Mouse (Mus musculus): ENCODE results near the gene Tchhl1. TPM values are rescaled to one million over a fixed set of nuclear protein-coding genes. Genes with fewer than 3 reads are reported as not detected.
"Not testable (repeated sequence)": the region's sequence is repeated elsewhere in the genome, so short reads cannot be mapped to it uniquely, and the experiment has no call there.

Gene Tchhl1
- not detected in 2 replicates for polyA plus RNA-seq (2016; fragmentation: Nextera tagmentation; extraction: Ambion mirVana)

DNA sequence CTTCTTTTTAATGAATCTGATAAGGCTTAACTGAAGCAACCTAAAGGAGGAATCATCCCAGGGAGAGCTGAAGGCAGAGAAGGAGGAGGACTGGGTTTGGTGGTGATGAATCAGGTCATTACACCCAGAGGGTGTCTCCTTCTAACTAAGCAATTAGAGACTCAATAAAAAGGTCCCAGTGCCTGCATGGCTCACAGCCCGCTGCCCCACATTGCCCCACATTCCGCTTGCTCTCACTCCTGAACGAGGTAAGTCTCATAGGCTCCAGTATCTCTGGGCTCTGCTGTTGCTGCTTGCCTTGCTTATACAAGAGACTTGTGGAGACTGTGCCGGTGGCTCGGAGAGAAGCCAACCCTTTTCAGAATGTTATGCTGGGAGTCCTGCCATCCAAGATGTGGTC, at the start of gene Tchhl1:
Gene Tchhl1 (plus strand): TSS at position 194 of the 400 bp plus-strand sequence.
- H3K36me3 ChIP-seq: no peaks in the 10 kb centered on the region
- 74% methylated on average over 5 of the region's 5 CpGs for WGBS
- H3K27ac ChIP-seq: no peak within 1 kb of the TSS
- no peak within 1 kb of the TSS for H3K4me3 ChIP-seq
- DNase-seq (ENCODE audit: low spot score): no peak
- H3K27me3 ChIP-seq (ENCODE audit: insufficient read depth, poor library complexity, severe bottlenecking): no peaks in the 10 kb centered on the region
- H3K4me1 ChIP-seq (replicated peaks): no peaks in the 10 kb centered on the region
- H3K9me3 ChIP-seq: no peaks in the 10 kb centered on the region

- no peak for DNase-seq (ENCODE audit: low spot score)
- Histone ChIP-seq H3K4me1 (replicated peaks) (no peaks in the 10 kb centered on the region), H3K27me3 (ENCODE audit: insufficient read depth, poor library complexity, severe bottlenecking) (no peaks in the 10 kb centered on the region), H3K36me3 (no peaks in the 10 kb centered on the region), H3K9me3 (no peaks in the 10 kb centered on the region), H3K4me3 (no peak overlapping the region), H3K27ac (no peak overlapping the region)
- 46% methylated on average over 3 of the region's 3 CpGs for WGBS
These were observed 36.9 kb upstream of the Tchhl1 start for GRCm38 (mm10) chr3:93431673-93432072.

DNA sequence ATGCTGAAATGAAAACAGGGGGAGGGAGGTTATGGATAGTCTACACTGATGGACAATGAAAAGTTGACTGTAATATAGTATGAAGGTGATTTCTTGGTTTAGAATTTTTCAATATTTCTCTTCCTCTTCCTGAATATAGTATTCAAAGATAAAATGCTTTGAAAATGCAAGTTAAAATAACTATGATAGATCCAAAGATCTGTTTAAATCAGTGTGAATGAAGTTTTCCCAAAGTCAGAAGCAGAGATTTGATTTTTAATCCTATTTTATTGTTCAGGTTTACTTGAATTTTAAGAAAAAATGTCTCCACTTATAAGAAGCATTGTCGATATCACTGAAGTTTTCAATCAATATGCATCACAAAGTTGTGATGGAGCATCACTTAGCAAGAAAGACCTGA, 26.5 kb upstream of the Tchhl1 start, which contains the start of gene Tchh:
Gene Tchh (plus strand): TSS at position 301 of the 400 bp plus-strand sequence.
- Histone ChIP-seq H3K9me3 (no peaks in the 10 kb centered on the region), H3K27me3 (ENCODE audit: insufficient read depth, poor library complexity, severe bottlenecking) (peaks cover 71% of the 10 kb centered on the region), H3K27ac (no peak within 1 kb of the TSS), H3K36me3 (no peaks in the 10 kb centered on the region), H3K4me3 (peak within 1 kb of the TSS; percentile 67), H3K4me1 (replicated peaks) (peaks cover 29% of the 10 kb centered on the region)
- no peak for DNase-seq (ENCODE audit: low spot score)
- 90% methylated on average over 1 of the region's 1 CpGs for WGBS

DNA sequence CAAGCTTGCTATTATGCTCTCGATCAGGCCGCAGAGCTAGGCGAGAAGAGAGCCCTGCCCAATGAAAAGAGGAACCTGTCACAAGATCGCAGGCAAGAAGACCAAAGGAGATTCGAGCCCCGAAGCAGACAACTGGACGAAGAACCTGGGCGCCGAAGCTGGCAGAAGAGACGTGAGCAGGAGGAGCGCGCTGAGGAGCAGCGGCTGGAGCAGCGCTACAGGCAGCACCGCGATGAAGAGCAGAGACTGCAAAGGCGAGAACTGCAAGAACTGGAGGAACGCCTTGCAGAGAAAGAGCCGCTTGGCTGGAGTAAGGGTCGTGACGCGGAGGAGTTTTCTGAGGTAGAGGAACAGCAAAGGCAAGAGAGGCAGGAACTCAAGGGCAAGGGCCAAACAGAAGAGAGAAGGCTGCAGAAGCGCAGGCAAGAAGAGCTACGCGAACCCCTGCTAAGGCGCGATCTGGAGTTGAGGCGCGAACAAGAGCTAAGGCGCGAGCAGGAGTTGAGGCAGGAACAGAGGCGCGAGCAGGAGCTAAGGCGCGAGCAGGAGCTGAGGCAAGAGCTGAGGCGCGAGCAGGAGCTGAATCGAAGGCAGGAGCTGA, 25.0 kb upstream of the Tchhl1 start:
- Histone ChIP-seq H3K4me1 (replicated peaks) (peaks cover 37% of the 10 kb centered on the region), H3K9me3 (no peaks in the 10 kb centered on the region), H3K36me3 (no peaks in the 10 kb centered on the region), H3K27me3 (ENCODE audit: insufficient read depth, poor library complexity, severe bottlenecking) (peaks cover 87% of the 10 kb centered on the region), H3K27ac (0 out of 2 replicates have a peak overlapping the region, but pooled peaks have one; percentile 9), H3K4me3 (peak overlapping the region; percentile 67)
- peak; percentile 72 for DNase-seq (ENCODE audit: low spot score)
- WGBS: under 1% methylated on average over 38 of the region's 38 CpGs

DNA sequence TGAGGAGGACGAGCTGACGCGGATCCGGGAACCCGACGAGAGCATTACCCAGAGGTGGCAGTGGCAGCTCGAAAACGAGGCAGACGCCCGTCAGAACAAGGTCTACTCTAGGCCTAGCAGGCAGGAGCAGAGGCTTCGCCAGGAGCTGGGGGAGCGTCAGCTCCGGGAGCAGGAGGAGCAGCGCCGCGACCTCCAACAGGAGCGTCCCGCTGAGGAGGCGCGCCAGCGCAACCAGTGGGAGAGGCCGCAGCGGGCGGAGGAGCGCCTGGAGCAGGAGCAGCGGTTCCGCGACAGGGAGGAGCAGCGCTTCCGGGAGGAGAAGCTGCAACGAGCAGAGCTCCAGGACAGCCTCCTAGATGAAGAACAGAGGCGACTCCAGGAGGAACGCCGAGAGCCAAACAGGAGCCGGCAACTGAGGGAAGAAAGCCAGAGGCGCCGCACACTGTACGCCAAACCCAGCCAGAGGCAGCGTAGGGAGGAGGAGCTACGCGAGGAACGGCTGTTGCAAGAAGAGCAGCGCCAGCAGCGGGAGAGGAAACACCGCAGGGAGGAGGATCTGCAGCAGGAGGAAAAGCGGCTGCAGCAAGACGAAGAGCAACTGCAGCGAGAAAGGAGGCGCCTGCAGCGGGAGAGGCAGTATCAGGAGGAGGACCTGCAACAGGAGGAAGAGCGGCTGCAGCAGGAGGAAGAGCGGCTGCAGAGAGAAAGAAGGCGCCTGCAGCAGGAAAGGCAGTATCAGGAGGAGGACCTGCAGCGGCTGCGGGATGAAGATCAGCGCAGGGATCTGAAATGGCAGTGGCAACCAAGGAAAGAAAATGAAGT, 24.0 kb upstream of the Tchhl1 start:
- no peaks in the 10 kb centered on the region for H3K36me3 ChIP-seq
- under 1% methylated on average over 56 of the region's 56 CpGs for WGBS
- DNase-seq (ENCODE audit: low spot score): peak; percentile 85
- peak overlapping the region; percentile 78 for H3K27ac ChIP-seq
- H3K27me3 ChIP-seq (ENCODE audit: insufficient read depth, poor library complexity, severe bottlenecking): peaks cover 90% of the 10 kb centered on the region
- no peaks in the 10 kb centered on the region for H3K9me3 ChIP-seq
- H3K4me3 ChIP-seq: peak overlapping the region; percentile 67
- peaks cover 37% of the 10 kb centered on the region for H3K4me1 ChIP-seq (replicated peaks)

GRCm38 (mm10) chr3:93445165-93445705, 23.3 kb upstream of the Tchhl1 start:
- WGBS: under 1% methylated on average over 36 of the region's 36 CpGs
- H3K27ac ChIP-seq: peak overlapping the region; percentile 78; the same call in 1 of the 2 replicates
- H3K36me3 ChIP-seq: no peaks in the 10 kb centered on the region
- H3K4me1 ChIP-seq (replicated peaks): peaks cover 37% of the 10 kb centered on the region
- peak overlapping the region; percentile 67 for H3K4me3 ChIP-seq
- no peaks in the 10 kb centered on the region for H3K9me3 ChIP-seq
- DNase-seq (ENCODE audit: low spot score): no peak
- H3K27me3 ChIP-seq (ENCODE audit: insufficient read depth, poor library complexity, severe bottlenecking): peaks cover 91% of the 10 kb centered on the region

DNA sequence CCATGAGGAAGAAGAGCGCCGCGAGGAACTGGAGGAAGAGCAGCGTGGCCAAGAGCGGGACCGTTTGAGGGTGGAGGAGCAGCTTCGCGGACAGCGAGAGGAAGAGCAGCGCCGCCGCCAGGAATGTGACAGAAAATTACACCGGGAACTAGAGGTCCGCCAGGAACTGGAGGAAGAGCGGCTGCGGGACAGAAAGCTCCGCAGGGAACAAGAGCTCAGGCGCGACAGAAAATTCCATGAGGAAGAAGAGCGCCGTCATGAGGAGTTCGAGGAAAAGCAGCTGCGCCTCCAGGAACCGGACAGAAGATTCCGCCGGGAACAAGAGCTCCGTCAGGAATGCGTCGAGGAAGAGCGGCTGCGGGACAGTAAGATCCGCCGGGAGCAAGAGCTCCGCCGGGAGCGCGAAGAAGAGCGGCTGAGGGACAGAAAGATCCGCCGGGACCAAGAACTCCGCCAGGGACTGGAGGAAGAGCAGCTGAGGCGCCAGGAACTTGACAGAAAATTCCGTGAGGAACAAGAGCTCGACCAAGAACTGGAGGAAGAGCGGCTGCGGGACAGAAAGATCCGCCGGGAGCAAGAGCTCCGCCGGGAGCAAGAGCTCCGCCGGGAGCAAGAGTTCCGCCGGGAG, 22.3 kb upstream of the Tchhl1 start:
- WGBS: under 1% methylated on average over 54 of the region's 54 CpGs
- DNase-seq (ENCODE audit: low spot score): peak; percentile 67
- H3K4me1 ChIP-seq (replicated peaks): peaks cover 37% of the 10 kb centered on the region
- no peaks in the 10 kb centered on the region for H3K36me3 ChIP-seq
- H3K27me3 ChIP-seq (ENCODE audit: insufficient read depth, poor library complexity, severe bottlenecking): peaks cover 84% of the 10 kb centered on the region
- H3K27ac ChIP-seq: no peak overlapping the region
- no peaks in the 10 kb centered on the region for H3K9me3 ChIP-seq
- H3K4me3 ChIP-seq: peak overlapping the region; percentile 67

DNA sequence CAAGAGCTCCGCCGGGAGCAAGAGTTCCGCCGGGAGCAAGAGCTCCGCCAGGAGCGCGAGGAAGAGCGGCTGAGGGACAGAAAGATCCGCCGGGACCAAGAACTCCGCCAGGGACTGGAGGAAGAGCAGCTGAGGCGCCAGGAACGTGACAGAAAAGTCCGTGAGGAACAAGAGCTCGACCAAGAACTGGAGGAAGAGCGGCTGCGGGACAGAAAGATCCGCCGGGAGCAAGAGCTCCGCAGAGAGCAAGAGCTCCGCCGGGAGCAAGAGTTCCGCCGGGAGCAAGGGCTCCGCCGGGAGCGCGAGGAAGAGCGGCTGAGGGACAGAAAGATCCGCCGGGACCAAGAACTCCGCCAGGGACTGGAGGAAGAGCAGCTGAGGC, 21.8 kb upstream of the Tchhl1 start:
- H3K27ac ChIP-seq: peak overlapping the region; percentile 62; the same call in 1 of the 2 replicates
- peaks cover 79% of the 10 kb centered on the region for H3K27me3 ChIP-seq (ENCODE audit: insufficient read depth, poor library complexity, severe bottlenecking)
- not testable (repeated sequence) for H3K9me3 ChIP-seq; H3K36me3 ChIP-seq; DNase-seq (ENCODE audit: low spot score)
- peak overlapping the region; percentile 67 for H3K4me3 ChIP-seq
- 1% methylated on average over 32 of the region's 32 CpGs for WGBS
- H3K4me1 ChIP-seq (replicated peaks): peaks cover 37% of the 10 kb centered on the region

DNA sequence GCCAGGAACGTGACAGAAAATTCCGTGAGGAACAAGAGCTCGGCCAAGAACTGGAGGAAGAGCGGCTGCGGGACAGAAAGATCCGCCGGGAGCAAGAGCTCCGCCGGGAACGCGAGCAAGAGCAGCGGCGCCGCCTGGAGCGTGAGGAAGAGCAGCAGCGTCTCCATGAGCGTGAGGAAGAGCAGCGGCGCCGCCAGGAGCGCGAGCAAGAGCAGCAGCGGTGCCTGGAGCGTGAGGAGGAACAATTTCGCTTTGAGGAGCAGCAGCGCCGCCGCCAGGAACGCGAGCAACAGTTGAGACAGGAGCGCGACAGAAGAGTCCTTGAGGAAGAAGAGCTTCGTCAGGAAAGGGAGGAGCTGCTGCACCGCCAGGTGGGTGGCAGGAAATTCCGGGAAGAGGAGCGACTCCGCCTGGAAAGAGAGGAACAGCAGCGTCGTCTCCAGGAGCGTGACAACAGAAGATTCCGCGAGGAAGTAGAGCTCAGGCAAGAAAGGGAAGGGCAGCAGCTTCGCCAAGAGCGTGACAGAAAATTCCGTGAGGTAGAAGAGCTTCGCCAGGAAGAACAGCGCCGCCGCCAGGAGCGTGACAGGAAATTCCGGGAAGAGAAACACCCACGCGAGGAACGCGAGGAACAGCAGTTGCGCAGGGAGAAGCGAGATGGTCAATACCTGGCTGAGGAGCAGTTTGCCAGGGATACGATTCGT, 21.3 kb upstream of the Tchhl1 start:
- H3K27me3 ChIP-seq (ENCODE audit: insufficient read depth, poor library complexity, severe bottlenecking): peaks cover 73% of the 10 kb centered on the region
- WGBS: under 1% methylated on average over 59 of the region's 59 CpGs

DNA sequence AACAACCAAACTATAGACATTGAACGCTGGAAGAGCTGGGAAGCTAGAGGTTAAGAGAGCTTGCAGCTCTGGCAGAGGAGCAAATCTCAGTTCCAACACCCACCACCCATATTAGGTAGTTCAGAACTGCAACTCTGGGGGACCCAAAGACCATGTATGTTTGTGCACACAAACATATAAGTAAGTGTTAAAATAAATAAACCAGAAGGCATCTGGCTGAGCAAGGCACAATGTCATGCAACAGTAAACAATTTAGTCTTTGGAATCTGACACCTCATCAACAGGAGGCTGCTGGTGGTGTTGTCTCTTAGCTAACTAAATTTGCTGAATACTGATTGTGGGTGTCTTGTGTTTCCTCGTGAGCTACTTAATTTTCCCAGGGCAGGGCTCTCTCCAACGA, 2.0 kb upstream of the Tchhl1 start:
- WGBS: 74% methylated on average over 3 of the region's 3 CpGs
- H3K9me3 ChIP-seq: no peaks in the 10 kb centered on the region
- H3K4me1 ChIP-seq (replicated peaks): no peaks in the 10 kb centered on the region
- no peak for DNase-seq (ENCODE audit: low spot score)
- H3K27me3 ChIP-seq (ENCODE audit: insufficient read depth, poor library complexity, severe bottlenecking): no peaks in the 10 kb centered on the region
- H3K27ac ChIP-seq: no peak overlapping the region
- no peaks in the 10 kb centered on the region for H3K36me3 ChIP-seq
- H3K4me3 ChIP-seq: no peak overlapping the region

More for the DNA sequence above, 21.3 kb upstream of the Tchhl1 start:
- DNase-seq (ENCODE audit: low spot score): peak; percentile 79
- Histone ChIP-seq H3K4me3 (peak overlapping the region; percentile 67), H3K27ac (peak overlapping the region; percentile 62; the same call in 1 of the 2 replicates), H3K36me3 (no peaks in the 10 kb centered on the region), H3K4me1 (replicated peaks) (peaks cover 37% of the 10 kb centered on the region), H3K9me3 (no peaks in the 10 kb centered on the region)

GRCm38 (mm10) chr3:93467130-93467529, 1.4 kb upstream of the Tchhl1 start:
- WGBS: 91% methylated on average over 4 of the region's 4 CpGs
- H3K4me1 ChIP-seq (replicated peaks): no peaks in the 10 kb centered on the region
- no peaks in the 10 kb centered on the region for H3K36me3 ChIP-seq
- no peak overlapping the region for H3K27ac ChIP-seq
- H3K27me3 ChIP-seq (ENCODE audit: insufficient read depth, poor library complexity, severe bottlenecking): no peaks in the 10 kb centered on the region
- no peak overlapping the region for H3K4me3 ChIP-seq
- no peak for DNase-seq (ENCODE audit: low spot score)
- no peaks in the 10 kb centered on the region for H3K9me3 ChIP-seq

- H3K27me3 ChIP-seq (ENCODE audit: insufficient read depth, poor library complexity, severe bottlenecking): no peaks in the 10 kb centered on the region
- H3K36me3 ChIP-seq: no peaks in the 10 kb centered on the region
- no peak for DNase-seq (ENCODE audit: low spot score)
- H3K9me3 ChIP-seq: no peaks in the 10 kb centered on the region
- H3K4me3 ChIP-seq: no peak overlapping the region
- H3K4me1 ChIP-seq (replicated peaks): no peaks in the 10 kb centered on the region
- H3K27ac ChIP-seq: no peak overlapping the region
- WGBS: 78% methylated on average over 3 of the region's 3 CpGs
These were observed 1.1 kb downstream of the Tchhl1 start for GRCm38 (mm10) chr3:93469629-93470028.

Data from hindbrain, embryonic 10.5 days (tissue).